Mouse (Mus musculus) kidney, postnatal 4 days (tissue): ENCODE measurements at regions not wholly inside any gene's neighbourhood (a gene's known extent, or its start where the extent isn't known, plus 50 kb on each side); places are given as distances from the start of the nearest gene placed in this dataset.

Source experiments
- DNase-seq, 2 experiments: peaks; one replicate each; pipeline ENCODE4 v3.0.0; 2021; ENCODE audit warnings: mixed read lengths in 2 of 2

DNA sequence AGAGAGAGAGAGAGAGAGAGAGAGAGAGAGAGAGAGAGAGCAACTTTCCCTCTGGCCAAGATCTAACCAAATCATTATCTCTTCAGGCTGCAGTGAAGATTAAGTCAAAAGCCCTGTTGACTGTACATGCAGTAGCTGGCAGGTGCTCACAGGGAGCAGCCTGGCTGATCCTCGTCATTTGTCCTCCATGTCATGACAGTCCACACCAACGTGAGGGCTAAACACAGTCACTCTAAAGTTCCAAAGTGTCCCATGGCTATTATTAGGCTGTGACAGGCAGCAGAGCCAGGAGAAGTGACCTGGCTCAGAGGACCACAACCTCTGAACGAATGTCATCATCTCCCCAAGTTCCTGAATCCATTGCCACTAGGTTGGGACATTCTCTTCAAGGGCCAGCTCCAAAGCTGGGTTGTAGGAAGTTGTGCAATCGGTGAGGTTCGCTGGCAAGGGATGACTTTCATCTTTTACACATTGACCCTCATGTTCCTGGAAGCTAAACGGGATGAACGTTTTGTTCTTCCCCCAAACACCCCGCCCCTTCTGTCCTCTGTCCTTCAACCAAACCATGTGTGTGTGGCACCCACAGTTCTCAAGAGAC, 138.4 kb downstream of the Tomm20 start:
- DNase-seq = no peak

GRCm38 (mm10) chr8:126806591-126806990, 139.1 kb downstream of the Tomm20 start:
- DNase-seq = no peak

DNA sequence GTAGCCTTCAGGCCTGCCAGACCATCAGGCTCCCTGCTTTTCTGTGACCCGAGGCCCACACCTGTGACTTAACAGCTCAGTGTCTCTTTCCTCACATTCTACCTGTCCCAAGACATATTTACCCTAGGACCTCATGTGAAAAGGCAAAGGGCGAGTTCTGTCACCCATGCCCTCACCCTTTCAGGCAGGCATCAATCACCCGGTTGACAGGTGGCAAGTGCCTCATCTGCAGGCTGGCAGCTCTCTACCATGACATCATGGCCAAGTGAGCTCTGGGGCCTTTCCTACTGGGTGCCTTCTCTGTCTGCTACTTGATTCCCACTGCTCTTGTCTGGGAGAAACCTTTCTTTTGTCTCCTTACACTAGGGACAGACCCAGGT, 139.5 kb downstream of the Tomm20 start:
- DNase-seq = no peak

GRCm38 (mm10) chr8:126805365-126806180, 140.1 kb downstream of the Tomm20 start:
- peak; percentile 67 to 79 for DNase-seq

- DNase-seq = no peak
Measured at GRCm38 (mm10) chr8:126804115-126804514, 141.5 kb downstream of the Tomm20 start.

DNA sequence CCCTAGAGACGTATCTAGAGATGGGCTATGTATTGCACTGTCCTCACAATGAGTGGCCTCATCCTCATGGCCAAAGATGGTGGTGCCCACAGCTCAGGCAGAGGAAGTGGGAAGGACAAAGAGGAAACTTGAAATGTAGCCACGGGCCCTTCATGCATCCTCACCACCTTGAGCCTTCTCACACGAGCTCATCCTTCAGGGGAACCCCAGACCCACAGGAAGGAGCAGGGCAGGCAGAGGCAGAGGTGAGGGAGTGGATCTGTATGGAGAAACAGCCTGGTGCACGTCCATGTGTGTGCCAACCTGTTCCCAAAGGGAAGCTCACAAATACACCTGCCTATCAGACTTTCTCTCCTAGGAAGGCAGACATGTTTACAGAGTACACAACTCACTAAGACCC, 143.0 kb downstream of the Tomm20 start:
- DNase-seq = no peak

GRCm38 (mm10) chr8:126800976-126801375, 144.7 kb downstream of the Tomm20 start:
- DNase-seq = no peak

DNA sequence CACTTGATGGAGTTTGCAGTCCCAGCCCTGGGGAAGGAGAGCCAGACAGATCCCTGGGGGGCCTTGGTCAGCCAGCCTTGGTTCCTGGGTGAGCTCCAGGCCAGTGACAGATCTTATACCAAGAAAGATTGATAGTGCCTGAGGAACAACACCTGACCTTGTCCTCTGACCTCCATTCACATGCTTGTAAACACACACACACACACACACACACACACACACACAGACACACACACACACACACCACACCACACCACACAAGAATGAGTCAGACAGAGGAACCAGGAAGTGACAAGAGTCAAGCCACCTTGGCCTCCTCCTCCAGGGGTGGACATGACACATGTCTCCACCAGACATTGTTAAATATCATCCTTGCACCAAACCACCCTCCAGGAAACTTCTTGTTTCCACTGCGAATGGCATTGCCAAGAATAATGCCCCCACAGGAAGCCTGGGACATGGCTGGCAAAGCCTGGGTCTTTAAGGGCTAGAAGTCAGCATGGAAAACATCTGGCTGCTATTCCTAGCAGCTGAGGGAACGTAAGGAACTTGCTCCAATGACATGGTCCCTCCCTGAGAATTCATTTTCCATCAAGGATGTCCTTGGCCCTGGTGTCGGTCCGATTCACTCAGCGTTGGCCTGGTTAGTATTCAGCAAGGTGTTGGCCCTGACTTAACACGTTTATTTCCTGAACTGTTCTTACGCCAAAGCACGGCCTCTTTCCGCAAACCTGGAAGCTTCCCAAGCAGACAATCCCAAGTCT, 147.9 kb downstream of the Tomm20 start:
- peak in 1 of 2 experiments; percentile 33 for DNase-seq

GRCm38 (mm10) chr8:126793657-126794056, 152.0 kb downstream of the Tomm20 start:
- no peak for DNase-seq

DNA sequence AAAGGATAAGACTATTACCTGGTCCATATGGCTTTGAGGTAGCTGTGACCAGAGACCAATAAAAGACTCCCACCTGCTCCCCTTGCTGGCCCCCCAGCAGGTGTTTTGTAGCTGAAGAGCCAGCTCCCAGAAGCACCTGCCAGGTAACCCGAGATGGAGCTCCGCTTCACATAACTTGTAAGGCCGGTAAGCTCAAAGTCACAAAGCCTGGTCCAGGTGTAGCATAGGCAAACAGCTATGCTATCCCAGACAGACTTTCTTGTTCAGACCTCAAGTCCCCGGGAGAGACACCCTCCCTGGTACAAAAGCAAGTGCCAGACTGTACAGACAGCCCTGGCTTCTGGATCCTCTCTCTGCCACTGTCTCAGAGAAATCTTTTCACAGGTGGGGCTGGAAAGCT, 154.6 kb downstream of the Tomm20 start:
- DNase-seq = no peak

GRCm38 (mm10) chr8:126790214-126790613, 155.4 kb downstream of the Tomm20 start:
- DNase-seq = no peak

DNA sequence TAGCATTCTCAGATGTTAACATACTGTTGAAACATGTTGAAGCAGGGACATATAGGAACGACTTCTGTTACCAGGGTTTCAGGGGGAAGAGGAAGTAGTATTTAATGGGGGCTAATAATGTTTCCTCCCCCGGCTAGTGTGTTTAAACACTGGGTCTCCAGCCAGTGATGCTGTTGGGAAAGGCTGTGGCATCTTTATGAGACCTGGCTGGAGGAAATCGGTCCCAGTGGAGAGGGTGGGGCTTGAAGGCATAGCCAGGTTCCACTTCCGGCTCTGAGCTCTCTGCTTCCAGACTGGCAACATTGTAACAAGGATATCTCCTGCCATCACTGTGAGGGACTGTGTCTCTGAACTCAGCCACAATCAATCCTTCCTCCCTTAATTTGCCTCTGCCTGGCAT, 156.6 kb downstream of the Tomm20 start:
- DNase-seq = peak; percentile 45 to 68

GRCm38 (mm10) chr8:126788669-126789068, 157.0 kb downstream of the Tomm20 start:
- peak; percentile 59 to 72 for DNase-seq

DNA sequence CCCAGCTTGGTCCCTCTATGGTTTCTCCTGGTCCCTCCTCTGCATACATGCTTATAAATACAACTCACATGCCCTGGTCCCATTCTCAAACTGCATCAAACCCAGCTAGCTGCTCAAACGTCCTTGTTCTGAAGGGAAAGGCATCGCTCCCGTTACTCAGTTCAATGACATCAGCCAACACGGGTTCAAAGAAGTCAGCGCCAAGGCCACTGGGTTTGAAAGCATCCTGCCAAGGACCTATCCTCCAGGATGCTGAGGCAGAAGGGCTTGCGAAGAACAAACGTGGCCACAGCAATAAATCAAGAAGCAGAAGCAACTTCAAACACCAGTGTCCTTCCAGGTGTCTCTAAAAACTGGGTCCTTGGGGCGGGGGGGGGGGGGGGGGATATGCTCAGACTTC, 158.2 kb downstream of the Tomm20 start:
- no peak for DNase-seq

DNA sequence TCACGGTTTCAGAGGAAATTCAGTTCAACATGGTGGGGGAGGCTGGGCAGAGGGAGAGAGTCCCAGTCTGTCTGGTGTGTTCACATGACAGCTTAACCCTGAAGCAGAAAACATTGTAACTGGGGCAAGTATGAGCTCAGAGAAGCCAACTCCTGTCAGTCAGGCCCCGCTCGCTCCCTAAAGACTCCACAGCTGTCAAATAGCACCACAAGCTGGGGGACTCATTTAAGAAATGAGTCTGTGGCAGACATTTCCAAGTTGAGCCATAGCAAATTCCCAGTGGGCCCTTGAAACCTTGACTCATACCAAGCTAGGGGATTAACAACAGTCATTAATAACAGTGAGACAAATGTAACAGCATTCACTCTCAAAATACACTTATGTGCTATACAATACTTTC, 160.4 kb downstream of the Tomm20 start:
- DNase-seq = peak in 1 of 2 experiments; percentile 13

DNA sequence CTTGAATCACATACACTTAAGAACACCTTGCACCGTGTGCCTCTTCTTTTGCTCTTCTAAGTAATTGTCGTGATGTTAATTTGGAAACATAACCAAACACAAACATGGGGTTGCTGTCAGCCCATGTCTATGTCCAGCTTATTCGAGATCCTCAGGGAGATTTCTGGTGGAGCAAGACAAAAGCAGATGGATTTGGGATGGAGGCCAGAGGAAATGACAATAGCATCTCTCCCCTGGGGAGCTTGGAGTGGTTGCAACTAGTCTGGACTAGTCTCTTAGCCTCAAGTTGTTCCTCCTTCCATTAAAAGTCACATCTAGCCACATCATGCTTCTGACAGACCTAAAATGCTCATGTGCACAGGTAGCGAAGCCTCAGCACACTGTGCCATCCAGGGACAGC, 161.0 kb downstream of the Tomm20 start:
- DNase-seq = no peak

DNA sequence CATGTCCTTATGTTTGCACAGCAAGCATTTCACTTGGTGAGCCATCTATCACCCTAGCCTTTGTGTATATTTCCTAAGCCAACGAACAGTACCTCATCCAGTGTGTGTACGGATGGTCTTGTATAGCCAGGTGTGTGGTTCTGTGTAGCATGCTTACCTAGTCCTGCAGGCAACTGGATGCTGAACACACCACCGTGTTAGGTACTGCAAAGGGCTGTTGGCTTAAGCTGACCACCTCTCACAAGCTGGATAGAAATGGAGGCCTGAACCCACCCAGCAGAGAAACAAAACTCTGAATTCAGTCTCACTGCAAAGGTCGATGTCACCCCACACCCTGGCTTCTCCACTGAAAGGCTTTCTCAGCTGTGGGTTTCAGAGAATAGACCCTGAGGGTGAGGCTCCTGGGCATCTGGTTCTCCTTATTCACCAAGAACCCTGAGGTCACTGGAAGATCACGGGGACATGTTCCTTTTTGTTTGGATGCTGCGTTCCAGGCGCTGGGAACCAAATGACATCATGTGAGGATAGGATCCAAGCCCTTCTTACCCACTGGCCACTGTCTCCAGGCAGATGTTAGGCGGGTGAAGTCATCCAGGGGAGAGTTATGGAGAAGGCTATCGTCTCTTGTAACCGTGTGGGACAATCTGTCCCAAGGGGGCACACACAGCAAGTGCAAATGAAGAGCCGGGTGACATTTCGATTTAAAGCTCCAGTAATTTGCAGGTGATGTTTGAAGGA, 161.8 kb downstream of the Tomm20 start:
- DNase-seq = no peak

- no peak for DNase-seq
Measured at GRCm38 (mm10) chr8:126778673-126779072, 167.0 kb downstream of the Tomm20 start.

DNA sequence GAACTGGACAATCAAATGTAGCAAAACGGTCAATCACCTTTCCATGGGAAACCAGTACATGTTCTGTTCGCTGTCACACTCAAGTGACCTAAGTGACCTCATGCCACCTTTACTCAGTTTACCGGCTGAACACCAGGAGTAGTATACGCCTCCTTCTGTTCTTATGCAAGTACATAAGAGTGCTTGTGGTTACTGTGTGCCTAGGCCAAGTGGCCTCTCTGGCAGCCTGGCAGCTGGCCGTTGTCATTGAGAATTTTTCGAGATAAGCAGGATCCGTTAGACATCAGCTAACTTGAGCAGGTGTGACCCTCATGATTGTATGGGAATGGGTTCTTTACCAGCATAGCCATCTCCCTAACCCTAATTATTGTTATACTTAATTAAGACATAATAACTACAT, 167.5 kb downstream of the Tomm20 start:
- DNase-seq = no peak

DNA sequence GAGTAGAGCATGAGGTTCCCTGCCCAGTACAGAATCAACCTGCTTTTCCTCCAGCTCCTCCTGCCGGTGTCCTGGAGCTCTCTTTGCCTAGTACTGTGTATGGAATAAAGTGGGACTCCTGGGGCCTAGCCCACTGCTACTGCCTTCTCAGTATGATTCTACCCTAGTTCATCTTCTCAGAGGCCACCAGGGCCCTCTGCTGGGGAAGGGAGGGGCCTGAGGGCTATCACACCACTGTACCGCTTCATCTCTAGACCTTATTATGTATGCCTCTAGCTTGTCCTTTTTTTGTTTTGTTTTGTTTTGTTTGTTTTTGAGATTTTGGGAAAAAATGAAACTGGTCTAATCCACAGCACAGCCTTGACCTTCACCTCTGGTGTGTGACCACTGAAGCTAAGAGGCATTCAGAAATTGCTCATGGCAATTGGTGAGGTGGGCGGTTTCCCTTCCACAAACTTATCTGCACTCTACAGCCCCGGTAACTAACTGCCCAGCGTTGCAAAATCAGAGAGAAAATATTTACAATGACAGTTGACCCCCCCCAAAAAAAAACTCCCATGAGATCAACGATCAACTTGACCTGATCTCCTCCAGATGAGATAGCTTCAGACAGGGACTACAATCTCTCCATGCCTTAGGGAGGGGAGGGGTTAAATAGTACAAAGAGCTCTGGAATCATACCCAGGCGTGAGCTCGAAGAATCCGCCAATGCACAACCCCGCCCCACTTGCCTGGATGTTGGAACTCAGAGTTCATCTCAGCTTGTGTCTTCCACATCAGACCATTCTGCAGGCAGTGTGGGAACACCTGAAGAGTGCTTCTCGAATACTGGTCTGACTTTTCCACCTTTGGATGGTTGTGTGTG, 168.8 kb downstream of the Tomm20 start:
- DNase-seq = peak; percentile 12 to 28

DNA sequence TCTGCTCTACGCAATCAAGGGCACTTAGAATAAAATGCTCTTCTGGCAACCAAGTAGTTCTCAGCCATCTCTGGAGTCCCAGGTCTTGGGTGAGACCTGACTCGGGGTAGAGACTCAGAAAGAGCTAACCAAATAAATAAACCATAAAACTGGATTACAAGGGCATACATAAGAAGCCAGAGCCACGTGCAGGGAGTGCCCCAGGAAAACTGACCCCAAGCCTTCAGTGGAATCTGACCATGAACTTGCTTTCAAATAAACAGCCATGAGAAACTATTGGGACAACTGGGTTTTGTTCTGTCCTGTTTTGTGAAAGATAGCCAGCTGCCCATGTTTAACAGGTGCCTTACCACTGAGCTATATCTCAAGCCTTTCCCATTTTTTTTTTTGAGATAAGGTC, 170.3 kb downstream of the Tomm20 start:
- DNase-seq = no peak

- DNase-seq = no peak
Measured at GRCm38 (mm10) chr8:126774816-126775215, 170.8 kb downstream of the Tomm20 start.
